Mouse (Mus musculus): ENCODE data around the gene Trat1. TPM values are rescaled to one million over a fixed set of nuclear protein-coding genes. Genes with fewer than 3 reads are reported as not detected.

Gene Trat1
- 0.04 and 0.14 TPM in 2 replicates for polyA plus RNA-seq (2012; rRNA removed)

GRCm38 (mm10) chr16:48771971-48772445 lies at the start of gene Trat1:
Gene Trat1 (minus strand): TSS chr16:48772021.
- Histone ChIP-seq H3K27ac (ENCODE audit: insufficient read depth, low read depth, low read length) (no peak within 1 kb of the TSS), H3K27me3 (ENCODE audit: control insufficient read depth, insufficient read depth, low read length) (no peaks in the 10 kb centered on the region), H3K4me1 (ENCODE audit: control insufficient read depth, insufficient read depth, insufficient read length, low read length) (no peaks in the 10 kb centered on the region), H3K36me3 (ENCODE audit: control insufficient read depth, insufficient read depth, low read length) (no peaks in the 10 kb centered on the region), H3K4me3 (ENCODE audit: low read depth, low read length) (no peak within 1 kb of the TSS)
- WGBS, result 55% methylated on average over 3 of the region's 3 CpGs
- TF ChIP-seq POLR2A (IDR thresholded peaks at IDR 0.05; ENCODE audit: low read depth, low read length), result no peak
- no peak for TF ChIP-seq CTCF (IDR thresholded peaks at IDR 0.05; ENCODE audit: extremely low read depth, insufficient read length, insufficient replicate concordance, low read depth, low read length)

GRCm38 (mm10) chr16:48818524-48818923 lies 46.7 kb upstream of the Trat1 start:
- Histone ChIP-seq H3K27me3 (ENCODE audit: control insufficient read depth, insufficient read depth, low read length) (no peaks in the 10 kb centered on the region), H3K4me3 (ENCODE audit: low read depth, low read length) (no peak overlapping the region), H3K4me1 (ENCODE audit: control insufficient read depth, insufficient read depth, insufficient read length, low read length) (no peaks in the 10 kb centered on the region), H3K36me3 (ENCODE audit: control insufficient read depth, insufficient read depth, low read length) (no peaks in the 10 kb centered on the region), H3K27ac (ENCODE audit: insufficient read depth, low read depth, low read length) (no peak overlapping the region)
- 92% methylated on average over 6 of the region's 6 CpGs for WGBS
- TF ChIP-seq POLR2A (IDR thresholded peaks at IDR 0.05; ENCODE audit: low read depth, low read length), result no peak
- no peak for TF ChIP-seq CTCF (IDR thresholded peaks at IDR 0.05; ENCODE audit: extremely low read depth, insufficient read length, insufficient replicate concordance, low read depth, low read length)

DNA sequence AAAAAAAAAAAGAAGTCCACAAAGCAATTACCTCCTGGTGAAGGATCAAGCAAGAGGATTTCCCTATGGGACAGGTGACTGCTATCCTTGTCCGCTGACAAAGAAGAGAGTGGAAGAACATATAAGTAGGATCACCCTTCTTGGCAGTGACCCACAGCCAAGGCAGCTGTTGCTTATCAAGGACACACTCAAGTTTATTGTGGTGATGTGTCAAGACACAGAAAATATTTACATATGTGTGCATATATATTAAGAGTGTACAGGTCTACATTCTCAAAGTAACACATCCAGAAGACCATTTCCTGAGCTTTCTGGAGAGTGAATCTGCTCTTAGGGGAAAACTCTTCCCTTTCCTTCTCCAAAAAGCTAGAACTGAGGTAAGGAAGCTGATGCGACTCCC lies 44.9 kb upstream of the Trat1 start, which contains the start of gene Retnlb:
TSS of gene Retnlb (plus strand) at position 162 of the 400 bp plus-strand sequence.
- Histone ChIP-seq H3K36me3 (ENCODE audit: control insufficient read depth, insufficient read depth, low read length) (no peaks in the 10 kb centered on the region), H3K4me1 (ENCODE audit: control insufficient read depth, insufficient read depth, insufficient read length, low read length) (0 out of 2 replicates have a peak, but pooled peaks cover 2% of the 10 kb centered on the region), H3K4me3 (ENCODE audit: low read depth, low read length) (no peak within 1 kb of the TSS), H3K27ac (ENCODE audit: insufficient read depth, low read depth, low read length) (no peak within 1 kb of the TSS), H3K27me3 (ENCODE audit: control insufficient read depth, insufficient read depth, low read length) (no peaks in the 10 kb centered on the region)
- WGBS, result 94% methylated on average over 2 of the region's 2 CpGs
- no peak for TF ChIP-seq POLR2A (IDR thresholded peaks at IDR 0.05; ENCODE audit: low read depth, low read length)

GRCm38 (mm10) chr16:48811881-48812436 lies 40.1 kb upstream of the Trat1 start:
- WGBS, result 18% methylated on average over 7 of the region's 7 CpGs
- Histone ChIP-seq H3K27me3 (ENCODE audit: control insufficient read depth, insufficient read depth, low read length) (no peaks in the 10 kb centered on the region), H3K4me3 (ENCODE audit: low read depth, low read length) (no peak overlapping the region), H3K27ac (ENCODE audit: insufficient read depth, low read depth, low read length) (no peak overlapping the region), H3K36me3 (ENCODE audit: control insufficient read depth, insufficient read depth, low read length) (no peaks in the 10 kb centered on the region), H3K4me1 (ENCODE audit: control insufficient read depth, insufficient read depth, insufficient read length, low read length) (0 out of 2 replicates have a peak, but pooled peaks cover 2% of the 10 kb centered on the region)
- TF ChIP-seq POLR2A (IDR thresholded peaks at IDR 0.05; ENCODE audit: low read depth, low read length) (no peak), CTCF (IDR thresholded peaks at IDR 0.05; ENCODE audit: extremely low read depth, insufficient read length, insufficient replicate concordance, low read depth, low read length) (no peak)

DNA sequence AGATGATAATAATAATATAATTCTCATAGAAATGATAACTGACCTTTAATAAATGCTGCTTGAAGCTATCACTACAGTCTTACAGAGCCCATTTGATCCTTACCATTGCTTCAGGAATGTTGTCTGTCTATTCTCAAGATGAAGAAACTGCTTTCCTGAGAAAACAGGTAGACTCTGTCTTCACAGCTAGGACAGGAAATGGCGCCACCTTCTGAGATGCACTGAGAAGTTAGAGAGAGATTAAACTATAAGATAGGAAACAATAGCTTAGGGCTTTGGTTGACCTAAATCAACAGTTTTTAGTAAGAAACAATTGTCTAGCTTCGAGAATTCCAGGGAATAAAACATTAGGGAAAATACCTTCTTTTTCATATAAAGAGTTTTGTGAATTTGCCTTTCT lies 37.6 kb upstream of the Trat1 start:
- WGBS, result 60% methylated on average over 2 of the region's 2 CpGs
- no peaks in the 10 kb centered on the region for H3K27me3 ChIP-seq (ENCODE audit: control insufficient read depth, insufficient read depth, low read length)
- no peak overlapping the region for H3K27ac ChIP-seq (ENCODE audit: insufficient read depth, low read depth, low read length)
- no peak overlapping the region for H3K4me3 ChIP-seq (ENCODE audit: low read depth, low read length)
- TF ChIP-seq CTCF (IDR thresholded peaks at IDR 0.05; ENCODE audit: extremely low read depth, insufficient read length, insufficient replicate concordance, low read depth, low read length), result no peak
- 0 out of 2 replicates have a peak, but pooled peaks cover 2% of the 10 kb centered on the region for H3K4me1 ChIP-seq (ENCODE audit: control insufficient read depth, insufficient read depth, insufficient read length, low read length)
- H3K36me3 ChIP-seq (ENCODE audit: control insufficient read depth, insufficient read depth, low read length), result no peaks in the 10 kb centered on the region

DNA sequence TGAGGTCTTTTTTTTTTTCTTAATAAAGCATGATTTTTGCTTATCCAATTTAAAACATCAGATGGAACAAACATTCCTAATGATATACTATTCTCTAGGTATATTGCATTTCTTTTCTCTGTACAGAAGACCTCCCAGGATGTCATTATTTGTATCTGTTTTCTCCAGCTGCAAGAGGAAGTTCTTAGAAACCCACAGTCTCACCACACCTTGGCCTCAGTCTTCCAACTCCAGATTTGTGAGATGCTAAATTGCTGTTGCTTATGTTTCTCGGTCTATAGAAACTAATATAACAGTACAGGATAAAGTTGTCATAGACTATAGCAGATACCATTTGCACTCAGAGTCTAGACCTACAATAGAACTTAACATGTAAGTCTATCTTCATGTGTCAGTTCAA lies 34.7 kb upstream of the Trat1 start:
- TF ChIP-seq CTCF (IDR thresholded peaks at IDR 0.05; ENCODE audit: extremely low read depth, insufficient read length, insufficient replicate concordance, low read depth, low read length), result no peak
- no peak for TF ChIP-seq POLR2A (IDR thresholded peaks at IDR 0.05; ENCODE audit: low read depth, low read length)
- 72% methylated on average over 1 of the region's 1 CpGs for WGBS
- no peaks in the 10 kb centered on the region for H3K27me3 ChIP-seq (ENCODE audit: control insufficient read depth, insufficient read depth, low read length)
- no peaks in the 10 kb centered on the region for H3K4me1 ChIP-seq (ENCODE audit: control insufficient read depth, insufficient read depth, insufficient read length, low read length)
- H3K36me3 ChIP-seq (ENCODE audit: control insufficient read depth, insufficient read depth, low read length), result no peaks in the 10 kb centered on the region
- no peak overlapping the region for H3K4me3 ChIP-seq (ENCODE audit: low read depth, low read length)
- H3K27ac ChIP-seq (ENCODE audit: insufficient read depth, low read depth, low read length), result no peak overlapping the region

DNA sequence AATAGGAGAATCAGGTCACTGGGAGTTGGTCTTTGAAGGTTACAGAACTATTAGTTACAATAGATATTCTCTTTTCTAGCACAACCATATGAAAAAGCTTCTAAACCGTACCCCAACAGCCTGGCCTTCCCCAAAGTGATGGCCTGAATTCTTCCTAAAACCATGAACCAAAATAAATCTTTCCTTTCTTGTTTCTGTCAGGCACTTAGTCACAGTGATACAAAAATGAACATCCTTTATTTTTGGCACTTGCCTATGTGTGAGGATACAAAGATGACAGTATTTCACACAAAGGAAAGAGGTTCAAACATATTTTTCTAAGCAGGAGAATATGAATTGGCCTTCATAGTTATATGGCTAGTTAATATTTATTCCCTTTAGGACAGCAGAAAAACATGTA lies 33.6 kb upstream of the Trat1 start:
- WGBS, result 88% methylated on average over 1 of the region's 1 CpGs
- no peak for TF ChIP-seq POLR2A (IDR thresholded peaks at IDR 0.05; ENCODE audit: low read depth, low read length)
- no peak for TF ChIP-seq CTCF (IDR thresholded peaks at IDR 0.05; ENCODE audit: extremely low read depth, insufficient read length, insufficient replicate concordance, low read depth, low read length)
- H3K27ac ChIP-seq (ENCODE audit: insufficient read depth, low read depth, low read length), result no peak overlapping the region

More for the DNA sequence above, 33.6 kb upstream of the Trat1 start:
- Histone ChIP-seq H3K4me1 (ENCODE audit: control insufficient read depth, insufficient read depth, insufficient read length, low read length) (no peaks in the 10 kb centered on the region), H3K4me3 (ENCODE audit: low read depth, low read length) (no peak overlapping the region), H3K27me3 (ENCODE audit: control insufficient read depth, insufficient read depth, low read length) (no peaks in the 10 kb centered on the region), H3K36me3 (ENCODE audit: control insufficient read depth, insufficient read depth, low read length) (no peaks in the 10 kb centered on the region)
